Mouse (Mus musculus): ENCODE results near the gene Fcgr3. TPM values are rescaled to one million over a fixed set of nuclear protein-coding genes. Genes with fewer than 3 reads are reported as not detected.

The Fcgr3 gene
- polyA plus RNA-seq (2012; rRNA removed), result 14.6 and 21.5 TPM in 2 replicates

- DNase-seq (ENCODE audit: extremely low spot score in 1 of 2, low spot score in 1 of 2), result peak; percentile 69 to 76
Measured at GRCm38 (mm10) chr1:171064491-171065242, at the start of gene Fcgr3. Gene Fcgr3 (minus strand): TSS chr1:171064935.

GRCm38 (mm10) chr1:171113873-171114299 lies 49.2 kb upstream of the Fcgr3 start, which contains the start of gene Cfap126:
Gene Cfap126 (plus strand): TSS chr1:171113918.
- DNase-seq (ENCODE audit: extremely low spot score in 1 of 2, low spot score in 1 of 2), result peak; percentile 38 to 62

GRCm38 (mm10) chr1:171112986-171113385 lies 48.3 kb upstream of the Fcgr3 start:
- no peak for DNase-seq (ENCODE audit: extremely low spot score in 1 of 2, low spot score in 1 of 2)

- DNase-seq (ENCODE audit: extremely low spot score in 1 of 2, low spot score in 1 of 2), result peak; percentile 18 to 53
Measured at GRCm38 (mm10) chr1:171111781-171112575, 47.2 kb upstream of the Fcgr3 start.

GRCm38 (mm10) chr1:171111020-171111780 lies 46.5 kb upstream of the Fcgr3 start:
- peak; percentile 91 to 97 for DNase-seq (ENCODE audit: extremely low spot score in 1 of 2, low spot score in 1 of 2)

GRCm38 (mm10) chr1:171110659-171111019 lies 45.9 kb upstream of the Fcgr3 start:
- no peak for DNase-seq (ENCODE audit: extremely low spot score in 1 of 2, low spot score in 1 of 2)

GRCm38 (mm10) chr1:171109620-171110019 lies 44.9 kb upstream of the Fcgr3 start:
- DNase-seq (ENCODE audit: extremely low spot score in 1 of 2, low spot score in 1 of 2), result no peak

- DNase-seq (ENCODE audit: extremely low spot score in 1 of 2, low spot score in 1 of 2), result no peak
Measured at GRCm38 (mm10) chr1:171105226-171105625, 40.5 kb upstream of the Fcgr3 start.

GRCm38 (mm10) chr1:171103179-171103840 lies 38.6 kb upstream of the Fcgr3 start:
- DNase-seq (ENCODE audit: extremely low spot score in 1 of 2, low spot score in 1 of 2), result no peak

- DNase-seq (ENCODE audit: extremely low spot score in 1 of 2, low spot score in 1 of 2), result peak; percentile 76 to 96
Measured at GRCm38 (mm10) chr1:171102547-171103177, 37.9 kb upstream of the Fcgr3 start.

- DNase-seq (ENCODE audit: extremely low spot score in 1 of 2, low spot score in 1 of 2), result peak; percentile 85 to 97
Measured at GRCm38 (mm10) chr1:171101733-171102546, 37.2 kb upstream of the Fcgr3 start.

- DNase-seq (ENCODE audit: extremely low spot score in 1 of 2, low spot score in 1 of 2), result no peak
Measured at GRCm38 (mm10) chr1:171101033-171101432, 36.3 kb upstream of the Fcgr3 start.

GRCm38 (mm10) chr1:171097612-171098011 lies 32.9 kb upstream of the Fcgr3 start:
- no peak for DNase-seq (ENCODE audit: extremely low spot score in 1 of 2, low spot score in 1 of 2)

- DNase-seq (ENCODE audit: extremely low spot score in 1 of 2, low spot score in 1 of 2), result no peak
Measured at GRCm38 (mm10) chr1:171097136-171097535, 32.4 kb upstream of the Fcgr3 start.

- no peak for DNase-seq (ENCODE audit: extremely low spot score in 1 of 2, low spot score in 1 of 2)
Measured at GRCm38 (mm10) chr1:171096110-171096964, 31.6 kb upstream of the Fcgr3 start.

- no peak for DNase-seq (ENCODE audit: extremely low spot score in 1 of 2, low spot score in 1 of 2)
Measured at GRCm38 (mm10) chr1:171094424-171094823, 29.7 kb upstream of the Fcgr3 start.

GRCm38 (mm10) chr1:171090761-171091160 lies 26.0 kb upstream of the Fcgr3 start:
- no peak for DNase-seq (ENCODE audit: extremely low spot score in 1 of 2, low spot score in 1 of 2)

- DNase-seq (ENCODE audit: extremely low spot score in 1 of 2, low spot score in 1 of 2), result no peak
Measured at GRCm38 (mm10) chr1:171089891-171090290, 25.2 kb upstream of the Fcgr3 start.

Measured in frontal cortex, adult 2 months (tissue).